Mouse (Mus musculus): ENCODE results near the gene Ninl.

- TF ChIP-seq POLR2A (IDR thresholded peaks at IDR 0.05; ENCODE audit: borderline replicate concordance, control insufficient read depth, low read depth, low read length) = no peak
- no peak for TF ChIP-seq CTCF (IDR thresholded peaks at IDR 0.05; ENCODE audit: control insufficient read depth, insufficient read depth, low read length)
Measured at GRCm38 (mm10) chr2:150969231-150969630, 70.0 kb downstream of the Ninl start.

Data from bone marrow, adult 2 months (tissue).